In the genomic region with DNA sequence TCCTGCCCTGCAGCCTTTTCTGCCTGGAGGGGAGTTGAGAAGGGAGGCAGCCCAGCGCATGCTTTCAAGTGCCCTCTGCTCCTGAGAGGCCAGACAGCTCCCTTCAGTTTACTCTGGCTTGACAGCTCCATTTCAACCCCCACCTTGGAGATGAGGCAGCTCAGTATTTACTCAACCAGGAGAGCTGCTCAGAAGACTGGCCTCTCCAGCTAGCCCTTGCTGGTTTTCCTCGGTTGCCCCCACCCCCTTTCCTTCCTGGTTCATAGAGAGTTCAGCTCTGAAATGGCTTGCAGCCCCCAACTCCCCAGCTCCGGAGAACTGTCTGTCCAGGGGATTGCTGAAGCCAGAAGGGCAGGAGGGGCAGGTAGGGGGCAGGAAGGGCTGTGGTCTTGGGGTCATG, we compare ENCODE assay signal across 25 mouse cellular contexts. TPM values are rescaled to one million over a fixed set of nuclear protein-coding genes. Genes with fewer than 3 reads are reported as not detected.
DNase-seq lines count a peak whose midpoint lies in the region; ATAC-seq and TF ChIP-seq lines count a peak whose summit lies in the region.
"Had no signal": no experiment of that assay in that cellular context is flagged by ENCODE, and none has a peak within 500 bp of the region (broad histone marks: within the 10 kb centered on the region; RNA-seq: fewer than 3 reads in every experiment).

No protein-coding gene starts in this region.

- H3K4me1 ChIP-seq in kidney, embryonic 14.5 days (ENCODE audit: control insufficient read depth, insufficient read depth, low read length), result peaks cover 17% of the 10 kb centered on the region
- H3K4me1 ChIP-seq in lung, embryonic 14.5 days (ENCODE audit: insufficient read depth), result peaks cover 11% of the 10 kb centered on the region
- H3K4me1 ChIP-seq in embryonic facial prominence, embryonic 10.5 days, result peaks cover 7% of the 10 kb centered on the region
- H3K4me1 ChIP-seq: embryonic facial prominence, embryonic 13.5 days; liver, embryonic 13.5 days had no signal

- no peak overlapping the region for H3K9ac ChIP-seq in kidney, embryonic 14.5 days (ENCODE audit: low read depth, low read length)
- H3K9ac ChIP-seq in lung, embryonic 14.5 days, result no peak overlapping the region
- H3K9ac ChIP-seq: embryonic facial prominence, embryonic 13.5 days; forebrain, postnatal 0 days; hindbrain, embryonic 12.5 days; liver, embryonic 13.5 days; neural tube, embryonic 13.5 days had no signal

- TF ChIP-seq CTCF in lung, embryonic 14.5 days (IDR thresholded peaks at IDR 0.05; ENCODE audit: low read depth), result no peak

- H3K27ac ChIP-seq in kidney, embryonic 14.5 days (ENCODE audit: low read depth, low read length), result no peak overlapping the region
- H3K27ac ChIP-seq in lung, embryonic 14.5 days (ENCODE audit: low read depth), result peak overlapping the region; percentile 3; the same call in 1 of the 2 replicates
- H3K27ac ChIP-seq in embryonic facial prominence, embryonic 10.5 days (replicated peaks), result no peak overlapping the region
- H3K27ac ChIP-seq: embryonic facial prominence, embryonic 13.5 days; hindbrain, embryonic 12.5 days; left cerebral cortex, adult 2 months; liver, embryonic 13.5 days; neural tube, embryonic 13.5 days had no signal

- DNase-seq in kidney, adult 8-10 months, result no peak
- DNase-seq in lung, embryonic 14.5 days, result peak; percentile 62
- no peak for DNase-seq in lung, postnatal 14 days
- DNase-seq in embryo, embryonic 10.5 days (ENCODE audit: low spot score), result peak; percentile 66
- DNase-seq in embryonic facial prominence, embryonic 10.5 days (ENCODE audit: low spot score), result peak; percentile 40
- no peak for DNase-seq in right cerebral cortex, adult 2 months (ENCODE audit: low spot score in 2 of 2)
- DNase-seq: cerebellum, adult 2 months; cerebellum, postnatal 36 days; forebrain, postnatal 0 days; gastrocnemius, postnatal 36 days; heart, postnatal 10 days; kidney, postnatal 36 days; layer of hippocampus, adult 9-11 months; left cerebral cortex, postnatal 4 days; liver, embryonic 13.5 days; lung, postnatal 4 days; right cerebral cortex, postnatal 14 days; spleen, adult 18-20 months; thymus, adult 2 months had no signal

- no peak overlapping the region for H3K4me3 ChIP-seq in kidney, embryonic 14.5 days (ENCODE audit: low read length)
- no peak overlapping the region for H3K4me3 ChIP-seq in lung, embryonic 14.5 days (ENCODE audit: low read depth, low read length)
- no peak overlapping the region for H3K4me3 ChIP-seq in embryonic facial prominence, embryonic 10.5 days
- H3K4me3 ChIP-seq: embryonic facial prominence, embryonic 13.5 days; hindbrain, embryonic 12.5 days; left cerebral cortex, adult 2 months; liver, embryonic 13.5 days; neural tube, embryonic 13.5 days had no signal

- no peaks in the 10 kb centered on the region; the same call in 1 of the 2 replicates for H3K27me3 ChIP-seq in kidney, embryonic 14.5 days (ENCODE audit: control insufficient read depth, insufficient read depth, low read length)
- H3K27me3 ChIP-seq in lung, embryonic 14.5 days (ENCODE audit: insufficient read depth, low read length), result peaks cover 4% of the 10 kb centered on the region; the same call in 1 of the 2 replicates
- peaks cover 100% of the 10 kb centered on the region for H3K27me3 ChIP-seq in embryonic facial prominence, embryonic 10.5 days (replicated peaks; ENCODE audit: low read depth, poor library complexity, severe bottlenecking)

- H3K4me2 ChIP-seq in kidney, embryonic 14.5 days (replicated peaks; ENCODE audit: low read depth, low read length), result no peak overlapping the region; the same call in 1 of the 2 replicates
- H3K4me2 ChIP-seq in lung, embryonic 14.5 days, result peak overlapping the region; percentile 16; the same call in 1 of the 2 replicates
- H3K4me2 ChIP-seq: embryonic facial prominence, embryonic 13.5 days; hindbrain, embryonic 12.5 days; liver, embryonic 13.5 days; neural tube, embryonic 13.5 days had no signal

- no peaks in the 10 kb centered on the region for H3K9me3 ChIP-seq in kidney, embryonic 14.5 days (ENCODE audit: control insufficient read depth, low read length)
- no peaks in the 10 kb centered on the region for H3K9me3 ChIP-seq in lung, embryonic 14.5 days (ENCODE audit: low read depth, low read length)
- H3K9me3 ChIP-seq in embryonic facial prominence, embryonic 10.5 days, result no peaks in the 10 kb centered on the region
- H3K9me3 ChIP-seq: embryonic facial prominence, embryonic 13.5 days; hindbrain, embryonic 12.5 days; liver, embryonic 13.5 days; neural tube, embryonic 13.5 days had no signal

- ATAC-seq in kidney, embryonic 14.5 days (ENCODE audit: low FRiP score, low TSS enrichment), result peak; percentile 93
- peak; percentile 58; the same call in 1 of the 2 replicates for ATAC-seq in lung, embryonic 14.5 days (ENCODE audit: insufficient read depth)
- ATAC-seq: forebrain, postnatal 0 days had no signal

- H3K36me3 ChIP-seq in kidney, embryonic 14.5 days (ENCODE audit: control insufficient read depth, insufficient read depth, low read length), result no peaks in the 10 kb centered on the region
- H3K36me3 ChIP-seq in lung, embryonic 14.5 days (ENCODE audit: insufficient read depth), result no peaks in the 10 kb centered on the region
- H3K36me3 ChIP-seq in embryonic facial prominence, embryonic 10.5 days (replicated peaks), result no peaks in the 10 kb centered on the region
- H3K36me3 ChIP-seq: embryonic facial prominence, embryonic 13.5 days; hindbrain, embryonic 12.5 days; liver, embryonic 13.5 days; neural tube, embryonic 13.5 days had no signal

- WGBS in kidney, embryonic 14.5 days, result 9% methylated on average over 3 of the region's 3 CpGs
- 5% methylated on average over 3 of the region's 3 CpGs for WGBS in lung, embryonic 14.5 days
- 7% methylated on average over 3 of the region's 3 CpGs for WGBS in embryonic facial prominence, embryonic 10.5 days

RNA-seq across cellular contexts. Expression of gene Hoxb1, which starts 7.0 kb away (rescaled TPM):
- 0.27 and 0.37 TPM in 2 replicates for polyA plus RNA-seq in kidney, embryonic 14.5 days (2014; fragmentation: Nextera tagmentation; extraction: Ambion mirVana)
- polyA plus RNA-seq in lung, embryonic 14.5 days (2014; fragmentation: Nextera tagmentation; extraction: Ambion mirVana), result 0.08 TPM in 1 of 2 replicates, not detected in the other
- 1.2 and 7.1 TPM in 2 replicates for polyA plus RNA-seq in embryonic facial prominence, embryonic 10.5 days (2016; fragmentation: Nextera tagmentation; extraction: Ambion mirVana)
- polyA plus RNA-seq: C2C12; cerebellum, adult 2 months; embryonic facial prominence, embryonic 13.5 days; forebrain, postnatal 0 days; thymus, adult 2 months had no signal

RNA-seq across cellular contexts. Expression of gene Hoxb2, which starts 22.2 kb away (rescaled TPM):
- polyA plus RNA-seq in kidney, embryonic 14.5 days (2014; fragmentation: Nextera tagmentation; extraction: Ambion mirVana), result 49.9 and 67.2 TPM in 2 replicates
- polyA plus RNA-seq in lung, embryonic 14.5 days (2014; fragmentation: Nextera tagmentation; extraction: Ambion mirVana), result 48.9 and 51.6 TPM in 2 replicates
- polyA plus RNA-seq in embryonic facial prominence, embryonic 10.5 days (2016; fragmentation: Nextera tagmentation; extraction: Ambion mirVana), result 5.8 and 17.0 TPM in 2 replicates
- polyA plus RNA-seq: C2C12; forebrain, postnatal 0 days had no signal

RNA-seq across cellular contexts. Expression of gene Hoxb3, which starts 49.4 kb away (rescaled TPM):
- polyA plus RNA-seq in kidney, embryonic 14.5 days (2014; fragmentation: Nextera tagmentation; extraction: Ambion mirVana), result 8.2 and 8.6 TPM in 2 replicates
- polyA plus RNA-seq in lung, embryonic 14.5 days (2014; fragmentation: Nextera tagmentation; extraction: Ambion mirVana), result 3.9 and 6.3 TPM in 2 replicates
- 0.69 and 3.4 TPM in 2 replicates for polyA plus RNA-seq in embryonic facial prominence, embryonic 10.5 days (2016; fragmentation: Nextera tagmentation; extraction: Ambion mirVana)
- polyA plus RNA-seq: C2C12; embryonic facial prominence, embryonic 13.5 days; forebrain, postnatal 0 days had no signal

RNA-seq across cellular contexts. Expression of gene Hoxb4, which starts 54.5 kb away (rescaled TPM):
- 4.2 and 8.6 TPM in 2 replicates for polyA plus RNA-seq in kidney, embryonic 14.5 days (2014; fragmentation: Nextera tagmentation; extraction: Ambion mirVana)
- 3.8 and 3.9 TPM in 2 replicates for polyA plus RNA-seq in lung, embryonic 14.5 days (2014; fragmentation: Nextera tagmentation; extraction: Ambion mirVana)
- 0.09 and 0.23 TPM in 2 replicates for polyA plus RNA-seq in embryonic facial prominence, embryonic 10.5 days (2016; fragmentation: Nextera tagmentation; extraction: Ambion mirVana)
- polyA plus RNA-seq: forebrain, postnatal 0 days had no signal

Comparison
In these comparisons a context has a peak if more than half of its experiments do, and no peak if none do; other contexts are left out.
1. DNase-seq: peak in lung, embryonic 14.5 days (single experiment), embryo, embryonic 10.5 days (single experiment) and embryonic facial prominence, embryonic 10.5 days (single experiment); none in kidney, adult 8-10 months (0 of 2), lung, postnatal 14 days (single experiment) and right cerebral cortex, adult 2 months (0 of 2).